Mouse (Mus musculus) E14TG2a.4 (cell line): ENCODE measurements around the gene Cep57.

Experiments
- CTCF ChIP-seq: conservative IDR thresholded peaks from 2 replicates; pipeline ENCODE4 v1.5.1; 2014; ENCODE audit warnings: low read length
- NANOG ChIP-seq: IDR thresholded peaks from 2 replicates; pipeline ENCODE4 v1.6.1; 2014; ENCODE audit warnings: borderline replicate concordance, low read length, mixed read lengths
- POU5F1 ChIP-seq: IDR thresholded peaks from 2 replicates; pipeline ENCODE4 v1.6.1; 2014; ENCODE audit warnings: low read length, borderline replicate concordance

DNA sequence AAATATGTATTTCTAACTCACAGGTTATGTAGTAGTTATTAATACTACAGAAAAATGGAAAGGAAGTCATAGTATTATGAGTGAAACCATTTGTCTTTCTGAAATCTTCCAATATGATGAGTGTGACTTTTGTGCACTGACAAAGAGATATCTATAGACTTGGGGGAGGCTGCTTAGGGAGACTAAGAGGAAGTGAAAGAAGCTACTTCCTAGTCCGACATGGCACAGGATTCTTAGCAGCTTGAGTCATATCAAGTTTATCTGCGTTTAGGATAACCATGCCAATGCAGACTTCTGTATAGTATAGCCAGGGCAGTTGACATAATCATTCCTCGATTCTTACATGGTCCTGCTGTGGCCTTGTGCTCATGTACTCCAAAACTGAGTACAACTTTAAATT is 8.3 kb upstream of the Cep57 start:
- TF ChIP-seq CTCF (no peak), POU5F1 (no peak), NANOG (no peak)
